Mouse (Mus musculus): ENCODE measurements at regions not wholly inside any gene's neighbourhood (a gene's known extent, or its start where the extent isn't known, plus 50 kb on each side); places are given as distances from the start of the nearest gene placed in this dataset.

- ATAC-seq (ENCODE audit: insufficient read depth, low FRiP score), result no peak
- Histone ChIP-seq H3K9me3 (replicated peaks; ENCODE audit: control insufficient read depth, low read length) (no peaks in the 10 kb centered on the region), H3K4me2 (ENCODE audit: low read depth, low read length) (no peak overlapping the region), H3K27ac (ENCODE audit: low read length) (no peak overlapping the region), H3K4me1 (ENCODE audit: control insufficient read depth, insufficient read depth, low read length) (no peaks in the 10 kb centered on the region), H3K9ac (ENCODE audit: low read length) (no peak overlapping the region), H3K27me3 (ENCODE audit: control insufficient read depth, insufficient read depth, low read length) (no peaks in the 10 kb centered on the region), H3K4me3 (replicated peaks; ENCODE audit: low read length) (no peak overlapping the region), H3K36me3 (ENCODE audit: control insufficient read depth, insufficient read depth, low read length) (no peaks in the 10 kb centered on the region)
- WGBS, result 85% methylated on average over 1 of the region's 1 CpGs
Observed at GRCm38 (mm10) chr5:14415234-14415862, 99.4 kb upstream of the Pclo start.

GRCm38 (mm10) chr5:14453082-14453481 lies 61.6 kb upstream of the Pclo start:
- Histone ChIP-seq H3K9me3 (replicated peaks; ENCODE audit: control insufficient read depth, low read length) (no peaks in the 10 kb centered on the region), H3K4me1 (ENCODE audit: control insufficient read depth, insufficient read depth, low read length) (no peaks in the 10 kb centered on the region), H3K4me2 (ENCODE audit: low read depth, low read length) (no peak overlapping the region), H3K36me3 (ENCODE audit: control insufficient read depth, insufficient read depth, low read length) (no peaks in the 10 kb centered on the region), H3K27ac (ENCODE audit: low read length) (no peak overlapping the region), H3K4me3 (replicated peaks; ENCODE audit: low read length) (no peak overlapping the region), H3K9ac (ENCODE audit: low read length) (no peak overlapping the region), H3K27me3 (ENCODE audit: control insufficient read depth, insufficient read depth, low read length) (no peaks in the 10 kb centered on the region)
- no peak for ATAC-seq (ENCODE audit: insufficient read depth, low FRiP score)
- WGBS, result 70% methylated on average over 5 of the region's 5 CpGs

Data from stomach, embryonic 16.5 days (tissue).